Mouse (Mus musculus): ENCODE results near the gene Ghdc.
A peak's percentile ranks its signal among the peaks of the same experiment; 100 is the strongest.

Gene Ghdc

GRCm38 (mm10) chr11:100781763-100782475, 11.2 kb upstream of the Ghdc start:
- no peak for DNase-seq

- DNase-seq: no peak
These were observed 9.5 kb upstream of the Ghdc start for GRCm38 (mm10) chr11:100780247-100780646.

GRCm38 (mm10) chr11:100778069-100778468, 7.3 kb upstream of the Ghdc start:
- no peak for DNase-seq

- DNase-seq: peak; percentile 72 to 76
These were observed 5.2 kb upstream of the Ghdc start for GRCm38 (mm10) chr11:100775921-100776320.

- DNase-seq: peak; percentile 57 to 61
These were observed 3.5 kb upstream of the Ghdc start for GRCm38 (mm10) chr11:100774261-100774660.

GRCm38 (mm10) chr11:100769980-100770379, 777 bp downstream of the Ghdc start:
- no peak for DNase-seq

- no peak for DNase-seq
These were observed 2.9 kb downstream of the Ghdc start for GRCm38 (mm10) chr11:100767871-100768270.

- DNase-seq: no peak
These were observed 4.0 kb downstream of the Ghdc start for GRCm38 (mm10) chr11:100766726-100767125.

GRCm38 (mm10) chr11:100762831-100763230, 7.9 kb downstream of the Ghdc start, which contains the start of gene Hcrt:
Hcrt (minus strand) TSS chr11:100762931.
- no peak for DNase-seq

GRCm38 (mm10) chr11:100761547-100762045, 9.2 kb downstream of the Ghdc start:
- peak; percentile 89 to 91 for DNase-seq

- peak; percentile 91 to 93 for DNase-seq
These were observed 11.0 kb downstream of the Ghdc start, which contains the start of gene Kcnh4 for GRCm38 (mm10) chr11:100759611-100760233. Kcnh4 (minus strand) TSS chr11:100759942.

GRCm38 (mm10) chr11:100758707-100759610, 11.8 kb downstream of the Ghdc start:
- DNase-seq: peak; percentile 65 to 66

- peak; percentile 50 to 60 for DNase-seq
These were observed 13.2 kb downstream of the Ghdc start for GRCm38 (mm10) chr11:100757566-100757965.

- DNase-seq: no peak
These were observed 14.3 kb downstream of the Ghdc start for GRCm38 (mm10) chr11:100756476-100756875.

- no peak for DNase-seq
These were observed 16.1 kb downstream of the Ghdc start for GRCm38 (mm10) chr11:100754693-100755057.

- no peak for DNase-seq
These were observed 16.6 kb downstream of the Ghdc start for GRCm38 (mm10) chr11:100754021-100754692.

GRCm38 (mm10) chr11:100752294-100752693, 18.5 kb downstream of the Ghdc start:
- DNase-seq: no peak

- no peak for DNase-seq
These were observed 20.6 kb downstream of the Ghdc start for GRCm38 (mm10) chr11:100750127-100750526.

GRCm38 (mm10) chr11:100749469-100749868, 21.3 kb downstream of the Ghdc start:
- DNase-seq: no peak

- DNase-seq: no peak
These were observed 22.1 kb downstream of the Ghdc start for GRCm38 (mm10) chr11:100748620-100749019.

GRCm38 (mm10) chr11:100747114-100747513, 23.6 kb downstream of the Ghdc start:
- no peak for DNase-seq

GRCm38 (mm10) chr11:100746546-100746945, 24.2 kb downstream of the Ghdc start:
- no peak for DNase-seq

All from B cell, adult 2 months (primary cell).